Mouse (Mus musculus): Measurements from ENCODE around the gene 4930438A08Rik. TPM values are rescaled to one million over a fixed set of nuclear protein-coding genes. Genes with fewer than 3 reads are reported as not detected.
"Not testable (repeated sequence)": the region's sequence is repeated elsewhere in the genome, so short reads cannot be mapped to it uniquely, and the experiment has no call there.

The 4930438A08Rik gene
- polyA plus RNA-seq, 1 experiment from 2014 or later = not detected

- no peak for DNase-seq (ENCODE audit: low spot score)
- Histone ChIP-seq H3K27ac (ENCODE audit: low read depth) (no peak overlapping the region), H3K27me3 (replicated peaks; ENCODE audit: control insufficient read depth, insufficient read depth, low read length) (no peaks in the 10 kb centered on the region), H3K4me1 (replicated peaks; ENCODE audit: control insufficient read depth, insufficient read depth, low read length) (no peaks in the 10 kb centered on the region), H3K36me3 (ENCODE audit: control insufficient read depth, insufficient read depth, low read length) (no peaks in the 10 kb centered on the region), H3K4me2 (ENCODE audit: low read length) (no peak overlapping the region), H3K9ac (ENCODE audit: low read length) (no peak overlapping the region), H3K4me3 (ENCODE audit: low read depth, low read length) (no peak overlapping the region), H3K9me3 (ENCODE audit: control insufficient read depth, low read length) (0 out of 2 replicates have a peak, but pooled peaks cover 2% of the 10 kb centered on the region)
- WGBS = 56% methylated on average over 4 of the region's 4 CpGs
- no peak for ATAC-seq (replicated peaks; ENCODE audit: low FRiP score, low TSS enrichment, low read depth)
These were observed 18.2 kb downstream of the 4930438A08Rik start for GRCm38 (mm10) chr11:58292791-58293190.

GRCm38 (mm10) chr11:58297396-58297795, 22.8 kb downstream of the 4930438A08Rik start:
- Histone ChIP-seq H3K9me3 (ENCODE audit: control insufficient read depth, low read length) (0 out of 2 replicates have a peak, but pooled peaks cover 2% of the 10 kb centered on the region), H3K4me3 (ENCODE audit: low read depth, low read length) (no peak overlapping the region), H3K27me3 (replicated peaks; ENCODE audit: control insufficient read depth, insufficient read depth, low read length) (no peaks in the 10 kb centered on the region), H3K27ac (ENCODE audit: low read depth) (no peak overlapping the region), H3K36me3 (ENCODE audit: control insufficient read depth, insufficient read depth, low read length) (no peaks in the 10 kb centered on the region), H3K4me2 (ENCODE audit: low read length) (no peak overlapping the region), H3K9ac (ENCODE audit: low read length) (no peak overlapping the region), H3K4me1 (replicated peaks; ENCODE audit: control insufficient read depth, insufficient read depth, low read length) (peaks cover 4% of the 10 kb centered on the region; the same call in 1 of the 2 replicates)
- DNase-seq (ENCODE audit: low spot score) (no peak), ATAC-seq (replicated peaks; ENCODE audit: low FRiP score, low TSS enrichment, low read depth) (no peak)
- WGBS = 88% methylated on average over 6 of the region's 6 CpGs

- ATAC-seq (replicated peaks; ENCODE audit: low FRiP score, low TSS enrichment, low read depth) (no peak), DNase-seq (ENCODE audit: low spot score) (peak; percentile 92)
- 17% methylated on average over 13 of the region's 13 CpGs for WGBS
- Histone ChIP-seq H3K9ac (ENCODE audit: low read length) (no peak overlapping the region), H3K27me3 (replicated peaks; ENCODE audit: control insufficient read depth, insufficient read depth, low read length) (no peaks in the 10 kb centered on the region), H3K9me3 (ENCODE audit: control insufficient read depth, low read length) (no peaks in the 10 kb centered on the region), H3K4me3 (ENCODE audit: low read depth, low read length) (peak overlapping the region; percentile 51), H3K4me1 (replicated peaks; ENCODE audit: control insufficient read depth, insufficient read depth, low read length) (peaks cover 10% of the 10 kb centered on the region), H3K36me3 (ENCODE audit: control insufficient read depth, insufficient read depth, low read length) (no peaks in the 10 kb centered on the region), H3K4me2 (ENCODE audit: low read length) (peak overlapping the region; percentile 67), H3K27ac (ENCODE audit: low read depth) (no peak overlapping the region)
These were observed 26.5 kb downstream of the 4930438A08Rik start for GRCm38 (mm10) chr11:58301057-58301456.

- H3K4me1 ChIP-seq (replicated peaks; ENCODE audit: control insufficient read depth, insufficient read depth, low read length) = peaks cover 16% of the 10 kb centered on the region
- DNase-seq (ENCODE audit: low spot score) (peak; percentile 100), ATAC-seq (replicated peaks; ENCODE audit: low FRiP score, low TSS enrichment, low read depth) (peak; percentile 95)
- no peaks in the 10 kb centered on the region for H3K27me3 ChIP-seq (replicated peaks; ENCODE audit: control insufficient read depth, insufficient read depth, low read length)
- H3K9ac ChIP-seq (ENCODE audit: low read length) = peak overlapping the region; percentile 71
- 0% methylated on average over 36 of the region's 36 CpGs for WGBS
- H3K4me2 ChIP-seq (ENCODE audit: low read length) = peak overlapping the region; percentile 67
- H3K9me3 ChIP-seq (ENCODE audit: control insufficient read depth, low read length) = no peaks in the 10 kb centered on the region
- no peaks in the 10 kb centered on the region for H3K36me3 ChIP-seq (ENCODE audit: control insufficient read depth, insufficient read depth, low read length)
- H3K4me3 ChIP-seq (ENCODE audit: low read depth, low read length) = peak overlapping the region; percentile 51
- peak overlapping the region; percentile 82 for H3K27ac ChIP-seq (ENCODE audit: low read depth)
These were observed 27.5 kb downstream of the 4930438A08Rik start for GRCm38 (mm10) chr11:58301837-58302754.

- Histone ChIP-seq H3K9ac (ENCODE audit: low read length) (peak overlapping the region; percentile 71), H3K36me3 (ENCODE audit: control insufficient read depth, insufficient read depth, low read length) (no peaks in the 10 kb centered on the region), H3K4me1 (replicated peaks; ENCODE audit: control insufficient read depth, insufficient read depth, low read length) (peaks cover 16% of the 10 kb centered on the region), H3K27me3 (replicated peaks; ENCODE audit: control insufficient read depth, insufficient read depth, low read length) (no peaks in the 10 kb centered on the region), H3K4me2 (ENCODE audit: low read length) (peak overlapping the region; percentile 67), H3K4me3 (ENCODE audit: low read depth, low read length) (peak overlapping the region; percentile 51), H3K27ac (ENCODE audit: low read depth) (peak overlapping the region; percentile 82), H3K9me3 (ENCODE audit: control insufficient read depth, low read length) (no peaks in the 10 kb centered on the region)
- WGBS = under 1% methylated on average over 26 of the region's 26 CpGs
- DNase-seq (ENCODE audit: low spot score) (no peak), ATAC-seq (replicated peaks; ENCODE audit: low FRiP score, low TSS enrichment, low read depth) (peak; percentile 48)
These were observed 28.3 kb downstream of the 4930438A08Rik start for GRCm38 (mm10) chr11:58302774-58303445.

- H3K9me3 ChIP-seq (ENCODE audit: control insufficient read depth, low read length) = no peaks in the 10 kb centered on the region
- DNase-seq (ENCODE audit: low spot score) (no peak), ATAC-seq (replicated peaks; ENCODE audit: low FRiP score, low TSS enrichment, low read depth) (no peak)
- H3K4me3 ChIP-seq (ENCODE audit: low read depth, low read length) = 0 out of 2 replicates have a peak overlapping the region, but pooled peaks have one; percentile 51
- no peaks in the 10 kb centered on the region for H3K27me3 ChIP-seq (replicated peaks; ENCODE audit: control insufficient read depth, insufficient read depth, low read length)
- WGBS = 24% methylated on average over 7 of the region's 7 CpGs
- no peak overlapping the region for H3K9ac ChIP-seq (ENCODE audit: low read length)
- H3K4me1 ChIP-seq (replicated peaks; ENCODE audit: control insufficient read depth, insufficient read depth, low read length) = peaks cover 16% of the 10 kb centered on the region
- H3K4me2 ChIP-seq (ENCODE audit: low read length) = peak overlapping the region; percentile 67
- H3K27ac ChIP-seq (ENCODE audit: low read depth) = no peak overlapping the region
- no peaks in the 10 kb centered on the region for H3K36me3 ChIP-seq (ENCODE audit: control insufficient read depth, insufficient read depth, low read length)
These were observed 29.0 kb downstream of the 4930438A08Rik start for GRCm38 (mm10) chr11:58303594-58303993.

GRCm38 (mm10) chr11:58305299-58305698, 30.7 kb downstream of the 4930438A08Rik start:
- H3K36me3 ChIP-seq (ENCODE audit: control insufficient read depth, insufficient read depth, low read length); ATAC-seq (replicated peaks; ENCODE audit: low FRiP score, low TSS enrichment, low read depth): not testable (repeated sequence)
- 91% methylated on average over 8 of the region's 8 CpGs for WGBS

GRCm38 (mm10) chr11:58306860-58307308, 32.3 kb downstream of the 4930438A08Rik start, which contains the start of gene Zfp692:
Gene Zfp692, plus strand, starts transcription at chr11:58307069.
- ATAC-seq (replicated peaks; ENCODE audit: low FRiP score, low TSS enrichment, low read depth) (peak; percentile 26), DNase-seq (ENCODE audit: low spot score) (peak; percentile 95)
- Histone ChIP-seq H3K9ac (ENCODE audit: low read length) (peak within 1 kb of the TSS; percentile 64), H3K4me3 (ENCODE audit: low read depth, low read length) (peak within 1 kb of the TSS; percentile 51), H3K9me3 (ENCODE audit: control insufficient read depth, low read length) (no peaks in the 10 kb centered on the region), H3K36me3 (ENCODE audit: control insufficient read depth, insufficient read depth, low read length) (peaks cover 6% of the 10 kb centered on the region), H3K4me1 (replicated peaks; ENCODE audit: control insufficient read depth, insufficient read depth, low read length) (peaks cover 12% of the 10 kb centered on the region), H3K27me3 (replicated peaks; ENCODE audit: control insufficient read depth, insufficient read depth, low read length) (no peaks in the 10 kb centered on the region), H3K4me2 (ENCODE audit: low read length) (peak within 1 kb of the TSS; percentile 83), H3K27ac (ENCODE audit: low read depth) (peak within 1 kb of the TSS; percentile 85)
- under 1% methylated on average over 34 of the region's 34 CpGs for WGBS

More at GRCm38 (mm10) chr11:58305299-58305698, 30.7 kb downstream of the 4930438A08Rik start:
- H3K9me3 ChIP-seq (ENCODE audit: control insufficient read depth, low read length); H3K27ac ChIP-seq (ENCODE audit: low read depth); H3K4me3 ChIP-seq (ENCODE audit: low read depth, low read length); H3K4me2 ChIP-seq (ENCODE audit: low read length); H3K9ac ChIP-seq (ENCODE audit: low read length); H3K27me3 ChIP-seq (replicated peaks; ENCODE audit: control insufficient read depth, insufficient read depth, low read length); DNase-seq (ENCODE audit: low spot score): not testable (repeated sequence)
- peaks cover 16% of the 10 kb centered on the region for H3K4me1 ChIP-seq (replicated peaks; ENCODE audit: control insufficient read depth, insufficient read depth, low read length)

All from intestine, embryonic 14.5 days (tissue).